Mouse (Mus musculus) embryonic fibroblast, embryonic 13.5 days (primary cell): ENCODE data around the gene Eid3.

Experiments used
- CTCF ChIP-seq: IDR thresholded peaks from 2 replicates; pipeline ENCODE4 v1.5.1; 2011; ENCODE audit warnings: mild to moderate bottlenecking, control low read depth, low read length, moderate library complexity, borderline replicate concordance; ENCODE audit not compliant: insufficient read depth
- POLR2A ChIP-seq: IDR thresholded peaks from 2 replicates; pipeline ENCODE4 v1.6.1; 2011; ENCODE audit warnings: low read depth, mild to moderate bottlenecking, control low read depth, low read length, moderate library complexity

- TF ChIP-seq CTCF (no peak), POLR2A (no peak)
Observed at GRCm38 (mm10) chr10:82850354-82850752, 16.1 kb upstream of the Eid3 start.
